Mouse (Mus musculus): ENCODE measurements around the gene Hcn2.

- TF ChIP-seq POLR2A (IDR thresholded peaks at IDR 0.05; ENCODE audit: borderline replicate concordance, insufficient read depth, low read length) (no peak), CTCF (IDR thresholded peaks at IDR 0.05; ENCODE audit: borderline replicate concordance, insufficient read depth, low read depth, low read length) (no peak)
These were observed 43.4 kb upstream of the Hcn2 start for GRCm38 (mm10) chr10:79673054-79673453.
